Mouse (Mus musculus): ENCODE measurements at regions not wholly inside any gene's neighbourhood (a gene's known extent, or its start where the extent isn't known, plus 50 kb on each side); places are given as distances from the start of the nearest gene placed in this dataset.

DNA sequence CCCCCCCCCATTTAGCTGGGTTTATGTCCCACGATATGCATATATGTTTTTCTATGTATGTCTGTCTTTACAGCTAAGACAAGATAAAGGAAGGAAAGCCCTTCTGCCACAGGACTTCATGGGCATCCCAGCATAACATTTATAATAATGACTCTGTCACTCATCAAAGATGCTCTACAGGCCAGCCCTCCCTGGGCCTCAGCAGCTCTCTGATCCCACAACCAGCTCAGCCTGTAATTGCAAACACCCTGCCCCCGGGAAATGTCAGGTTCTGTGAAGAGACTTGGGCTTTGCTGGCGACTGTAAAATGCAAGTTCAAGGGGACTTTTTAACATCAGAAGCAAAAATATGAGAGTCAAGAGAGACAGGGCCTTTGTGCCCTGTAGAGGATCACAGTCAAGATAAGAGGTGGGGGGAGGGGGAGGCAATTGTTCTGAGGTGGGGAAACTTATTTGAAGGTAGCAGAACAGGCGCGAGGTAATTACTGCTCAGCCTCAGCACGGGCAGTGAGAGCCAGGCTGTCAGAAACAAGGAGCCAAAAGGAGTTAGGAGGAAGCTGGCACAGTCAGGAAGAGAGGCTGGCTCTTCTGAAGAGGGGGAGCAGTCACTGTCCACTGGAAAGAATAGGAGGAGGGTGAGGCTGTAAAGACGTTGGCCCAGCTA is 286.9 kb downstream of the Gm826 start:
- 19% methylated on average over 7 of the region's 7 CpGs for WGBS
- Histone ChIP-seq H3K27ac (ENCODE audit: low read depth, low read length) (no peak overlapping the region), H3K27me3 (replicated peaks; ENCODE audit: control insufficient read depth, insufficient read depth, low read length) (no peaks in the 10 kb centered on the region), H3K4me3 (ENCODE audit: low read depth, low read length) (no peak overlapping the region), H3K9me3 (ENCODE audit: control insufficient read depth) (no peaks in the 10 kb centered on the region), H3K4me2 (replicated peaks; ENCODE audit: low read depth) (no peak overlapping the region), H3K36me3 (ENCODE audit: control insufficient read depth, insufficient read depth) (no peaks in the 10 kb centered on the region), H3K9ac (ENCODE audit: low read depth, low read length) (no peak overlapping the region), H3K4me1 (replicated peaks; ENCODE audit: control insufficient read depth, insufficient read depth, low read length) (no peaks in the 10 kb centered on the region)
- ATAC-seq, result no peak
- TF ChIP-seq CTCF (IDR thresholded peaks at IDR 0.05; ENCODE audit: low read depth), result no peak

DNA sequence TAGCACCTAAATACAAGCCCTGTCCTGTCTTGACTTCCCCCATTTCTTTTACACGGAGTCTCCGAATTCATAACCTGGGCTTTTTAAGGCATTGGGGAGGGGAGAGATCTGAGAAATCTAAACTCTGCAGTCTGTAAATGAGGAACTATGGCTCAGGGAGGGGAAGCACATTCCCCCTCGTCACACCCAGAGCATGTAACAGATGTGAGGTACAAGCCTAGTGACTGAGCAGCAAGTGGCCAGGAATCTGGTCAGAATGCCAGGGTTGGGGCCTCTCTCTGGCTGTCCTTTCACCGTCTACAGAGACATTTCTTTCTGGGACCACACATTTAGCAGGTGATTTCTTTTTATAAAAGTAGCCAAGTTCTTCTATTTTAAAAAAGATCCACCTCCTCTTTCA is 289.4 kb downstream of the Gm826 start:
- no peak overlapping the region for H3K27ac ChIP-seq (ENCODE audit: low read depth, low read length)
- H3K9me3 ChIP-seq (ENCODE audit: control insufficient read depth), result no peaks in the 10 kb centered on the region
- H3K9ac ChIP-seq (ENCODE audit: low read depth, low read length), result no peak overlapping the region
- H3K36me3 ChIP-seq (ENCODE audit: control insufficient read depth, insufficient read depth), result no peaks in the 10 kb centered on the region
- no peak for ATAC-seq
- H3K4me1 ChIP-seq (replicated peaks; ENCODE audit: control insufficient read depth, insufficient read depth, low read length), result no peaks in the 10 kb centered on the region
- no peaks in the 10 kb centered on the region for H3K27me3 ChIP-seq (replicated peaks; ENCODE audit: control insufficient read depth, insufficient read depth, low read length)
- no peak overlapping the region for H3K4me3 ChIP-seq (ENCODE audit: low read depth, low read length)
- no peak for TF ChIP-seq CTCF (IDR thresholded peaks at IDR 0.05; ENCODE audit: low read depth)
- no peak overlapping the region for H3K4me2 ChIP-seq (replicated peaks; ENCODE audit: low read depth)
- WGBS, result 87% methylated on average over 4 of the region's 4 CpGs

DNA sequence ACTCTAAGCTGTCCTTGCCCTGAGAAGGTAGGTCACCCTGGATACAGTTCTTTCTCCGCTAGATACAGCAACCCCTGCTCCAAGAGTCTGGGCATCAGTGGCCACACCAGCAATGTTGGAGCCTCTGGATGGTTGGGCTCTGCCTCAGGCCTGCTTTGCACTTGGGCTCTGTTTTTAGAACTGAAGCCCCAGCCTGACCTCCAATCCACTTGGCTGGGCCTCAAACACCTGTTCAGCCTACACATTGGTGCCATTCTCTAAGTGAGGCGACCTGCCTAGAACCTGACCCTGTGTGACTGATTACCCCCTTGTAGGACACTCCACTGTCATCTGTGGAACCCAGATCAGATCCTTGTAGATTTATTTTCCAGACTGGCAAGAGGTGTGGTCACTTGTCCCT is 289.8 kb downstream of the Gm826 start:
- WGBS, result 86% methylated on average over 2 of the region's 2 CpGs
- ATAC-seq, result no peak
- no peak overlapping the region for H3K4me2 ChIP-seq (replicated peaks; ENCODE audit: low read depth)
- no peak overlapping the region for H3K9ac ChIP-seq (ENCODE audit: low read depth, low read length)
- no peaks in the 10 kb centered on the region for H3K27me3 ChIP-seq (replicated peaks; ENCODE audit: control insufficient read depth, insufficient read depth, low read length)
- H3K9me3 ChIP-seq (ENCODE audit: control insufficient read depth), result no peaks in the 10 kb centered on the region
- TF ChIP-seq CTCF (IDR thresholded peaks at IDR 0.05; ENCODE audit: low read depth), result no peak
- no peaks in the 10 kb centered on the region for H3K4me1 ChIP-seq (replicated peaks; ENCODE audit: control insufficient read depth, insufficient read depth, low read length)
- no peaks in the 10 kb centered on the region for H3K36me3 ChIP-seq (ENCODE audit: control insufficient read depth, insufficient read depth)
- no peak overlapping the region for H3K4me3 ChIP-seq (ENCODE audit: low read depth, low read length)
- no peak overlapping the region for H3K27ac ChIP-seq (ENCODE audit: low read depth, low read length)

- no peak for TF ChIP-seq CTCF (IDR thresholded peaks at IDR 0.05; ENCODE audit: low read depth)
- Histone ChIP-seq H3K27me3 (replicated peaks; ENCODE audit: control insufficient read depth, insufficient read depth, low read length) (no peaks in the 10 kb centered on the region), H3K4me2 (replicated peaks; ENCODE audit: low read depth) (no peak overlapping the region), H3K4me1 (replicated peaks; ENCODE audit: control insufficient read depth, insufficient read depth, low read length) (no peaks in the 10 kb centered on the region), H3K4me3 (ENCODE audit: low read depth, low read length) (no peak overlapping the region), H3K36me3 (ENCODE audit: control insufficient read depth, insufficient read depth) (no peaks in the 10 kb centered on the region), H3K9me3 (ENCODE audit: control insufficient read depth) (no peaks in the 10 kb centered on the region), H3K9ac (ENCODE audit: low read depth, low read length) (no peak overlapping the region), H3K27ac (ENCODE audit: low read depth, low read length) (no peak overlapping the region)
- WGBS, result 85% methylated on average over 1 of the region's 1 CpGs
- ATAC-seq, result no peak
Measured at GRCm38 (mm10) chr2:160029432-160029831, 304.5 kb downstream of the Gm826 start.

- Histone ChIP-seq H3K27ac (ENCODE audit: low read depth, low read length) (no peak overlapping the region), H3K27me3 (replicated peaks; ENCODE audit: control insufficient read depth, insufficient read depth, low read length) (no peaks in the 10 kb centered on the region), H3K4me3 (ENCODE audit: low read depth, low read length) (no peak overlapping the region), H3K9ac (ENCODE audit: low read depth, low read length) (no peak overlapping the region), H3K9me3 (ENCODE audit: control insufficient read depth) (no peaks in the 10 kb centered on the region), H3K4me2 (replicated peaks; ENCODE audit: low read depth) (no peak overlapping the region), H3K36me3 (ENCODE audit: control insufficient read depth, insufficient read depth) (no peaks in the 10 kb centered on the region), H3K4me1 (replicated peaks; ENCODE audit: control insufficient read depth, insufficient read depth, low read length) (no peaks in the 10 kb centered on the region)
- WGBS, result 74% methylated on average over 2 of the region's 2 CpGs
- TF ChIP-seq CTCF (IDR thresholded peaks at IDR 0.05; ENCODE audit: low read depth), result no peak
- ATAC-seq, result no peak
Measured at GRCm38 (mm10) chr2:160028459-160028858, 305.5 kb downstream of the Gm826 start.

DNA sequence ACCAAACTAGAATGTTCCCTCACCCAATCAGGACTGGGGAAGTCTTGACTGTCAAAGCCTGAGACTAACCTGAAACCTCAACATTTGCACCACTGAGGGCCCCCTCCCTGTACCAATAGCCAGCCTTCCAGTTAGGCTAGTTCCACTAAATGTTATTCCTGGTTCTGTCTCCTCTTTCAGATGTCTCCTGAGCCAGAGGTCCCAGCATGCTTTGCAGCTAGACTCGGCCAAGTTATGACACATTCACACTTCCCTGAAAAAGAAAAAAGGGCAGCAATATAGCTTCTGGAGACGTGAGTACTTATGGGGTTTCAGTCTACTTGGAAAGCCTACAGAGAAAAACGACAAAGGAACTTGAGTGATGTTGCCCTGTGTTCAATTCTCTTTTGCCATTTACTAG is 308.1 kb downstream of the Gm826 start:
- Histone ChIP-seq H3K4me2 (replicated peaks; ENCODE audit: low read depth) (no peak overlapping the region), H3K27me3 (replicated peaks; ENCODE audit: control insufficient read depth, insufficient read depth, low read length) (no peaks in the 10 kb centered on the region), H3K9ac (ENCODE audit: low read depth, low read length) (no peak overlapping the region), H3K27ac (ENCODE audit: low read depth, low read length) (no peak overlapping the region), H3K9me3 (ENCODE audit: control insufficient read depth) (no peaks in the 10 kb centered on the region), H3K4me1 (replicated peaks; ENCODE audit: control insufficient read depth, insufficient read depth, low read length) (no peaks in the 10 kb centered on the region), H3K4me3 (ENCODE audit: low read depth, low read length) (no peak overlapping the region), H3K36me3 (ENCODE audit: control insufficient read depth, insufficient read depth) (no peaks in the 10 kb centered on the region)
- no peak for TF ChIP-seq CTCF (IDR thresholded peaks at IDR 0.05; ENCODE audit: low read depth)
- 63% methylated on average over 3 of the region's 3 CpGs for WGBS
- no peak for ATAC-seq

DNA sequence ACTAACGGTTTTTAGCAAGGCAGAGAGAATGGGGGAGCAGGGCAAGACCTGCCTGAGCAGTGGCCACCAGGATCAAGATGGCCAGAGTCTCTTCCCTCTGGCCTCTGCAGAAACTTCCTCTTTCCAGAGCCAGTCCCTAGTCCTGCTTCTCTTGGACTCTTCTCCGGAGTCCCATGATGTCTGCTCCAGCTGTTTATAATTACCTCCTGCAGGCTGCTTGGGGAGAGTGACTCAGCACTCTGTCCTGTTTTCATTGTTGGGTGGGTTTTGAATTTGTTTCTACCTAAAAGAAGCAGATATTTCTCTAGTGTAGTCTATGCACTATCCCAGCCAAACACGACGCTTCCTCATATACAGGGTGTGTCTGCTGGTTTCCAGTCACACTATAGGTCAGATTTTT is 312.4 kb downstream of the Gm826 start:
- Histone ChIP-seq H3K4me1 (replicated peaks; ENCODE audit: control insufficient read depth, insufficient read depth, low read length) (no peaks in the 10 kb centered on the region), H3K4me3 (ENCODE audit: low read depth, low read length) (no peak overlapping the region), H3K9ac (ENCODE audit: low read depth, low read length) (no peak overlapping the region), H3K36me3 (ENCODE audit: control insufficient read depth, insufficient read depth) (no peaks in the 10 kb centered on the region), H3K27me3 (replicated peaks; ENCODE audit: control insufficient read depth, insufficient read depth, low read length) (no peaks in the 10 kb centered on the region), H3K4me2 (replicated peaks; ENCODE audit: low read depth) (no peak overlapping the region), H3K9me3 (ENCODE audit: control insufficient read depth) (no peaks in the 10 kb centered on the region), H3K27ac (ENCODE audit: low read depth, low read length) (no peak overlapping the region)
- WGBS, result 76% methylated on average over 4 of the region's 4 CpGs
- no peak for TF ChIP-seq CTCF (IDR thresholded peaks at IDR 0.05; ENCODE audit: low read depth)
- no peak for ATAC-seq

Measured in intestine, postnatal 0 days (tissue).